Mouse (Mus musculus) layer of hippocampus, adult 2 months (tissue): Measurements from ENCODE around the gene Gab1. TPM values are rescaled to one million over a fixed set of nuclear protein-coding genes. Genes with fewer than 3 reads are reported as not detected.
A peak's percentile ranks its signal among the peaks of the same experiment; 100 is the strongest.

Experiments used
- DNase-seq, 2 experiments: peaks; one replicate each; pipeline ENCODE4 v3.0.0; 2022; ENCODE audit warnings: low spot score in 2 of 2
- H3K27ac ChIP-seq: fragments of 200-600 bp; 2 replicates; pipeline ENCODE4 v1.8.1; 2022
- H3K4me3 ChIP-seq: fragments of 200-600 bp; 2 replicates; pipeline ENCODE4 v1.8.1; 2022; ENCODE audit warnings: mild to moderate bottlenecking
- CTCF ChIP-seq: fragments of 200-600 bp; conservative IDR thresholded peaks from 2 replicates; pipeline ENCODE4 v1.8.1; 2022; ENCODE audit warnings: antibody characterized with exemption, mild to moderate bottlenecking, moderate library complexity
- long read RNA-seq, 2 experiments: library from polyadenylated mRNA; stranded (forward); transcript quantifications; one replicate each; pipeline ENCODE4 v2.0.0; 2021; ENCODE audit warnings: borderline mapping rate in 2 of 2
- total RNA-seq, 2 experiments: library from RNA; stranded (reverse); gene quantifications; 2 replicates each; pipeline ENCODE4 v1.2.3; 2021

The Gab1 gene
- total RNA-seq = 10 to 100 TPM; 14.8 to 17.5 TPM
- long read RNA-seq, experiment 1, full-length matches to known transcripts = 7 of 14 reads
- long read RNA-seq, experiment 1, partial matches to known transcripts = 3 of 14 reads
- long read RNA-seq, experiment 1, other reads (novel, unspliced or antisense) = 4 of 14 reads
- long read RNA-seq, experiment 2, full-length matches to known transcripts = 12 of 20 reads
- long read RNA-seq, experiment 2, partial matches to known transcripts = 2 of 20 reads
- long read RNA-seq, experiment 2, other reads (novel, unspliced or antisense) = 6 of 20 reads

GRCm38 (mm10) chr8:80880196-80881106 is at the start of gene Gab1:
Gene Gab1 (minus strand): TSS chr8:80880519.
- H3K4me3 ChIP-seq = peak within 1 kb of the TSS; percentile 66
- peak; percentile 82 for TF ChIP-seq CTCF
- peak within 1 kb of the TSS; percentile 91 for H3K27ac ChIP-seq
- peak; percentile 81 to 84 for DNase-seq

- H3K27ac ChIP-seq = no peak overlapping the region
- no peak overlapping the region for H3K4me3 ChIP-seq
- DNase-seq = no peak
- TF ChIP-seq CTCF = no peak
Observed at GRCm38 (mm10) chr8:80928770-80929169, 48.5 kb upstream of the Gab1 start.

GRCm38 (mm10) chr8:80923794-80924316 is 43.5 kb upstream of the Gab1 start:
- TF ChIP-seq CTCF = peak; percentile 28
- H3K27ac ChIP-seq = no peak overlapping the region
- DNase-seq = no peak
- no peak overlapping the region for H3K4me3 ChIP-seq

- TF ChIP-seq CTCF = no peak
- H3K4me3 ChIP-seq = no peak overlapping the region
- no peak overlapping the region for H3K27ac ChIP-seq
- peak; percentile 39 to 64 for DNase-seq
Observed at GRCm38 (mm10) chr8:80922642-80923041, 42.3 kb upstream of the Gab1 start.

- no peak overlapping the region for H3K27ac ChIP-seq
- no peak for TF ChIP-seq CTCF
- DNase-seq = peak; percentile 23 to 48
- no peak overlapping the region for H3K4me3 ChIP-seq
Observed at GRCm38 (mm10) chr8:80919130-80919529, 38.8 kb upstream of the Gab1 start.

GRCm38 (mm10) chr8:80918531-80918930 is 38.2 kb upstream of the Gab1 start:
- Histone ChIP-seq H3K27ac (no peak overlapping the region), H3K4me3 (no peak overlapping the region)
- TF ChIP-seq CTCF = no peak
- no peak for DNase-seq

GRCm38 (mm10) chr8:80916463-80917235 is 36.3 kb upstream of the Gab1 start:
- Histone ChIP-seq H3K27ac (no peak overlapping the region), H3K4me3 (no peak overlapping the region)
- no peak for DNase-seq
- TF ChIP-seq CTCF = peak; percentile 17; the same call in 1 of the 2 replicates

- peak in 1 of 2 experiments; percentile 13 for DNase-seq
- Histone ChIP-seq H3K4me3 (no peak overlapping the region), H3K27ac (no peak overlapping the region)
- no peak for TF ChIP-seq CTCF
Observed at GRCm38 (mm10) chr8:80913016-80913748, 32.9 kb upstream of the Gab1 start.

- no peak for DNase-seq
- Histone ChIP-seq H3K27ac (no peak overlapping the region), H3K4me3 (no peak overlapping the region)
- TF ChIP-seq CTCF = no peak
Observed at GRCm38 (mm10) chr8:80911400-80911799, 31.1 kb upstream of the Gab1 start.

GRCm38 (mm10) chr8:80908262-80908907 is 28.1 kb upstream of the Gab1 start:
- H3K27ac ChIP-seq = no peak overlapping the region; the same call in 1 of the 2 replicates
- DNase-seq = no peak
- no peak overlapping the region for H3K4me3 ChIP-seq
- no peak for TF ChIP-seq CTCF

GRCm38 (mm10) chr8:80902354-80902753 is 22.0 kb upstream of the Gab1 start:
- Histone ChIP-seq H3K4me3 (no peak overlapping the region), H3K27ac (no peak overlapping the region)
- TF ChIP-seq CTCF = no peak
- no peak for DNase-seq
